Mouse (Mus musculus) left cerebral cortex, postnatal 25 days (tissue): ENCODE measurements around the gene Nek9. TPM values are rescaled to one million over a fixed set of nuclear protein-coding genes. Genes with fewer than 3 reads are reported as not detected.

Source experiments
- DNase-seq, 2 experiments: peaks; one replicate each; pipeline ENCODE4 v3.0.0; 2022; ENCODE audit warnings: low spot score in 2 of 2, mixed read lengths in 1 of 2
- intact Hi-C: fragments of 180-260 bp; cut with DNase I; formaldehyde crosslinking; loops from one replicate; pipeline ENCODE4 v1.15.1; 2025
- total RNA-seq, 2 experiments: library from RNA; stranded (reverse); gene quantifications; 2 replicates each; pipeline ENCODE4 v1.2.3; 2021

Nek9 gene
- total RNA-seq, result 10 to 100 TPM; 27.8 to 29.6 TPM

- DNase-seq, result peak; percentile 95
- intact Hi-C loops, result no loop called here
Measured at GRCm38 (mm10) chr12:85339243-85339729, at the start of gene Nek9. TSS of gene Nek9 (minus strand) at chr12:85339362.

- DNase-seq, result no peak
- intact Hi-C loops, result loop anchor here (5.0 kb wide), 1 partner anchor 46 kb away; no protein-coding TSS in a partner anchor
Measured at GRCm38 (mm10) chr12:85385995-85386375, 46.8 kb upstream of the Nek9 start.

GRCm38 (mm10) chr12:85385329-85385994 is 46.3 kb upstream of the Nek9 start:
- intact Hi-C loops, result loop anchor here (5.0 kb wide), 1 partner anchor 47 kb away; no protein-coding TSS in a partner anchor
- DNase-seq, result no peak

GRCm38 (mm10) chr12:85382761-85383680 is 43.9 kb upstream of the Nek9 start:
- intact Hi-C loops, result no loop called here
- DNase-seq, result no peak

GRCm38 (mm10) chr12:85381570-85381969 is 42.4 kb upstream of the Nek9 start:
- no peak for DNase-seq
- intact Hi-C loops, result no loop called here

- no peak for DNase-seq
- intact Hi-C loops, result no loop called here
Measured at GRCm38 (mm10) chr12:85380942-85381341, 41.8 kb upstream of the Nek9 start.

- no peak for DNase-seq
- intact Hi-C loops, result no loop called here
Measured at GRCm38 (mm10) chr12:85380308-85380707, 41.1 kb upstream of the Nek9 start.

GRCm38 (mm10) chr12:85378271-85378670 is 39.1 kb upstream of the Nek9 start:
- intact Hi-C loops, result loop anchor here (5.0 kb wide), 1 partner anchor 94 kb away; the partner anchor contains the start of gene Fos
- DNase-seq, result no peak

- peak; percentile 93 to 96 for DNase-seq
- intact Hi-C loops, result loop anchor here (1.0 to 5.0 kb wide), 3 partner anchors 28 to 112 kb away; partner anchors contain the start of gene Fos
Measured at GRCm38 (mm10) chr12:85374561-85375272, 35.6 kb upstream of the Nek9 start, which contains the start of gene Tmed10. TSS of gene Tmed10 (minus strand) at chr12:85374847.

- peak; percentile 59 to 67 for DNase-seq
- intact Hi-C loops, result loop anchor here (1.0 to 2.0 kb wide), 2 partner anchors 27 to 112 kb away; no protein-coding TSS in a partner anchor
Measured at GRCm38 (mm10) chr12:85373591-85374560, 34.7 kb upstream of the Nek9 start.

- intact Hi-C loops, result no loop called here
Measured at GRCm38 (mm10) chr12:85372068-85372665, 33.0 kb upstream of the Nek9 start.

GRCm38 (mm10) chr12:85368441-85369063 is 29.4 kb upstream of the Nek9 start:
- DNase-seq, result no peak
- intact Hi-C loops, result no loop called here

More at GRCm38 (mm10) chr12:85372068-85372665, 33.0 kb upstream of the Nek9 start:
- no peak for DNase-seq

- intact Hi-C loops, result no loop called here
- peak in 1 of 2 experiments; percentile 48 for DNase-seq
Measured at GRCm38 (mm10) chr12:85366271-85366670, 27.1 kb upstream of the Nek9 start.

GRCm38 (mm10) chr12:85362510-85362909 is 23.3 kb upstream of the Nek9 start:
- DNase-seq, result no peak
- intact Hi-C loops, result no loop called here

GRCm38 (mm10) chr12:85361580-85361979 is 22.4 kb upstream of the Nek9 start:
- intact Hi-C loops, result no loop called here
- DNase-seq, result no peak

- intact Hi-C loops, result no loop called here
- DNase-seq, result no peak
Measured at GRCm38 (mm10) chr12:85361165-85361564, 22.0 kb upstream of the Nek9 start.

- no peak for DNase-seq
- intact Hi-C loops, result no loop called here
Measured at GRCm38 (mm10) chr12:85354061-85354460, 14.9 kb upstream of the Nek9 start.
